Mouse (Mus musculus): Measurements from ENCODE around the gene Lactbl1. TPM values are rescaled to one million over a fixed set of nuclear protein-coding genes. Genes with fewer than 3 reads are reported as not detected.

Gene Lactbl1
- polyA plus RNA-seq, 3 experiments from 2014 or later = 0.16 TPM; not detected in 2

DNA sequence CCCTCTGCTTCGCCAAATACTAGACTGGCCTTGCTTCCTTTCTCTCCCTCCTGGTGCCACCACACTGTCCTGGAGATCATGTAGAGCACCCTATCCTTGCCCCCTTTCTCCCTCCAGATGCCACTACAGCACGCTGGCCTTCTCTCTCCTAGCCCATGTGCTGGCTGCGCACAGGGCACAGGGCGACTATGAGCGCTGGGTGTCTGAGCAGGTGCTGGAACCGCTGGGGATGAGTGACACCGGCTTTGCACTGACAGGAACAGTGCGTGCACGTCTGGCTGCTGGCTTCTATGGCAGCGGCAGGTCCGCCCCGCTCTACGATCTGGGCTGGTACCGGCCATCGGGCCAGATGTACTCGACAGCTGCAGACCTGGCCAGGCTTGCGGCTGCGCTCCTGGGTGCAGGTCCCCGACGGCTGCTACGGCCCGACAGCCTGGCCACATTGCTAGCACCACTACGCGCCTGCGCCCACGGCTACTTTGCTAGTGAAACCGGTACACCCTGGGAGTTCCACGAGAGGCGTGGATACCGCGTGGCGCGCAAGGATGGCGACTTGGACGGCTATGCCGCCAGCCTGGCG lies 14.7 kb downstream of the Lactbl1 start:
- no peak for ATAC-seq

DNA sequence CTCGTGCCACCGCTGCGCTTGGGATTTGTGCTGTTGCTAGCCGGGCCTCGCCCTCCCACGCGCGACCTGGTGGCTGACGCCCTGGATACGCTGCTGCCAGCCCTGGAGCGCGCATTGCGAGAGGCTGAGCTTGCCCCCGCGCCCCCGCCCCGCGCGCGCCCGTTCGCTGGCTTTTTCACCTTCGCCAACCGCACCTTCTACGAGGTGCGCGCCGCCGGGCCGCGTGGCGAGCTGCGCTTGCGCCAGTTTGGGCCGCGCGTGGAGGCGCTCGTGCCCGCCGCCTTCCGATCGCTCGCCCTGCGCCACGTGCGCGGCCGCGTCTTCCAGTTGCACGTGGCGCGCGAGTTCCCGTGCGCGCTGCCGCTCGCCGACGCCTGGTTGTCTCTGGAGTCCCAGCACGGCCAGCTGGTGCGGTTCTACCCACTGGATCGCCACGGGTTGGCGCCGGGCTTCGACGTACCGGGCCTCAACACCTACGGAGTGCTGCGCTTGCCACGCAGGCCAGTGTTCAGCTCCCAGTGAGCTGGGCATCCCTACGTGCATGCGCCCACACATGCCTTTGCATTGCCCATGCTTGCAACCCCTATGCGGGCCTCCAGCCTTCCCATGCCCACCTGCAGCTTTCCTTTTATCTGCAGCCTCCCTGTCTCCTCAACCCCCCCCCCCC lies 15.3 kb downstream of the Lactbl1 start:
- no peak for ATAC-seq

GRCm38 (mm10) chr4:136638230-136638750 lies 15.9 kb downstream of the Lactbl1 start:
- ATAC-seq = no peak

GRCm38 (mm10) chr4:136638890-136639289 lies 16.5 kb downstream of the Lactbl1 start:
- no peak for ATAC-seq

DNA sequence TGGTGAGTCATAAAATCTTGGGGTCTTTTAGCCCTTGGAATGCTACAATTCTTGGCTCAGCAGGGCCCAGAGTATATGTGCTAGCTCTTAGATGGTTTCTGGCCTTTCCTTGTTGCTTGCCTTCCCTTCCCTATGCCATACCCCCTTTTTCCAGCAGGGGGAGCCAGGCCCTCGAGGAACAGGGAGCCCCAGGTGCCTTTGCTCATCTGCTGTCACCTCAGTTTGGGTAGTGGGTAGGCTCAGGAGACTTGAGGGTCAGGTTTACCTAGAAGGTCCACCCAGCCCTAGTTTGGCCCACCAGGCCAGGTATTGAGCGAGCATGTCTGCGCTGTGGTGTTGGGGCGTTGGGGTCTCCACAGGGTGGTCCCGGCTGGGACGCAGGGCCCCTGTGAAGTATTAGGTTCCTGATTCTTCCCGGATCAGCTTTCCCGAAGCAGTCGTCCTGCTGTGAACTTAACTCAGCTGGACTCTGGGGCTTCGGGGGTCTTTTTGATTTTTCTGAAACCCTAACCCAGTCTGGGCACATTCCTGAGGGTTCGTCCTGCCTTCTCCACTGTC lies 26.6 kb downstream of the Lactbl1 start:
- no peak for ATAC-seq

- ATAC-seq = no peak
These were observed 27.2 kb downstream of the Lactbl1 start for GRCm38 (mm10) chr4:136649480-136650196.

DNA sequence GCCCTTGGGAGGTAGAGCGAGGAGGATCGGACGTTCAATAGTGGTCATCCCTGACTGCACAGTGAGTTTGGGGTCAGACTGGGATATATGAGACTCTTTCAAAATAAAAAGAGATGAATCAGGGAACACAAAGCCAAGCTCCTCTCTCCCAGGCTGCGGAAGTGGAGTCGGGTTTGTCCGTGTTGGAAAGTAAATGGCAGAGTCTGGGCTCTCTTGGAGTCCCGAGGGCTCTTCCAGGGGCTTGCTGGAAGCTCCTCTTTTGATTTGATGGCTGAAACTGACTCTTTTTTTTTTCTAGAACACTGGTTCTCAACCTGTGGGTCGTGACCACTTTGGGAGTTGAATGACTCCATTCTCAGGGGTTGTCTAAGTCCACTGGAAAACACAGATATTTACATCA lies 27.8 kb downstream of the Lactbl1 start:
- no peak for ATAC-seq

- no peak for ATAC-seq
These were observed 29.0 kb downstream of the Lactbl1 start for GRCm38 (mm10) chr4:136651357-136651811.

DNA sequence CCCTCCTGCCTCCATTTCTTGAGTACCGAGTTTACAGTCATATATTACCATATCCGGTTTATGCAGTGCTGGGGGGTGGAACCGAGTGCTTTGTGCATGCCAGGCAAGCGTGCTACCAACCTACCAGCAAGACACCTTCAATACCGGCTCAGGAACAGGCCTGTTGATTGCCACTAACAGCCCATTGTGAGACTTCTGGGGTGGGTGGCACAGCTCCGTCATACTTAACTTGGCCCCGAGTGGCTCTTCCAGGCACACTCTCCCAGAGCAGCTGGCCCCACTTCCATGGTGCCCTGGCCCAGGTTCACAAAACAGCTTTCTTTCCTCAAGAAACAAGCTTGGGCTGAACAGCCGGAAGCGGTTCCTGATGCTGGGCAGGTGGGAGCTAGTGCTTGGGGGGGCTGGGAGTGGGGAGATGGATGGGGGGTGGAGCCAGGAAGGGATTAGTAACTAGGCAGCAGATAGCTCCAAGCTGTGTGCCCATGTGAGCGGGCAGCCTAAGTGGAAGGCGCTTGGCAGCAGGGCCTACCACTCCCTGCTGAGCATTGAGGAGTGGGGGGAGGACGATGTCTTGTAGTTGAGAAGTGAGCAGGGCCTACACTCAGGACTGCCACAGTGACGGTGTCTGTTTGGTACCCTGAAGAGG lies 29.6 kb downstream of the Lactbl1 start:
- ATAC-seq = no peak

DNA sequence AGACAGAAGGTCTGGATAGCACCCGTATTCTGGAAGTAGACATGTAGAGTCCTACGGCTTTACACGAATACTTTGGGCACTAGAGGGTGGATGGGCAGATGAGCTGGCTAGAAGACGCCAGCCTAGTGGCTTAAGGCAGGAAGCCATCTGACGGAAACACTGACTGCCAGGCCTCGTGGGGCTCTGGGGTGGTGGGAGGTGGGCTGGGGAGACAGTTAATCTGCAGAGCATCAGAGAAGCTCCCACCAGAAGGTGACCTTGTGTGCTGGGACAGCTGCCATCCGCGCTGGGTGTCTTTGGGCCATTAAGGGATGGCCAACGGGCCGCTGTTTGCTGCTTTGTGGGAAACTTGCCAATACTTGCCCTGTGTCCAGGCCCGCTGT lies 30.1 kb downstream of the Lactbl1 start:
- no peak for ATAC-seq

GRCm38 (mm10) chr4:136653019-136653418 lies 30.6 kb downstream of the Lactbl1 start:
- ATAC-seq = no peak

DNA sequence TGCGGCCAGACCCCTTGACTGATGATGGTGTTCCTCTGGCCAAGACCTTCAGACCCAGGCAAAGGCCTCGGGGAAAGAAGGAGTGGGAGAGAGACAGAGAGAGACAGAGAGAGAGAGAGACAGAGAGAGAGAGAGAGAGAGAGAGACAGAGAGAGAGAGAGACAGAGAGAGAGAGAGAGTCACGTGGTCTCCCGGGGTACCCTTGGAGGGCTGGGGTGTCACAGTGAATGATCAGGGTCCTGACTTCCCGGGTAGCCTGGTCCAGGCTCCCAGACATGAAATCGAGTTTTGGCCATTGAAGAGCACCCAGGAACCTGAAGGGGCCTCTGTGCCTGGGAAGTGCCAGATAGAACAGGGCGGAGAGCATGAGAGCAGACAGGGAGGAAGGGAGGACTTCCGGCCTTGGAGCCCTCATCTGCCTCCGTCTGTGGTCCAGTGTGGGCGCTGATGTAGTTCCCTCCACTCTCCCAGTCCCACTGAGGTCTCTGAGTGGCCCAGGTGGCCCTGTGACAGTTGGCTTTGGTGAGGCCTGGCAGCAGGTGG lies 31.3 kb downstream of the Lactbl1 start:
- no peak for ATAC-seq

- no peak for ATAC-seq
These were observed 35.5 kb downstream of the Lactbl1 start for GRCm38 (mm10) chr4:136657914-136658313.

GRCm38 (mm10) chr4:136665068-136665467 lies 42.6 kb downstream of the Lactbl1 start:
- no peak for ATAC-seq

DNA sequence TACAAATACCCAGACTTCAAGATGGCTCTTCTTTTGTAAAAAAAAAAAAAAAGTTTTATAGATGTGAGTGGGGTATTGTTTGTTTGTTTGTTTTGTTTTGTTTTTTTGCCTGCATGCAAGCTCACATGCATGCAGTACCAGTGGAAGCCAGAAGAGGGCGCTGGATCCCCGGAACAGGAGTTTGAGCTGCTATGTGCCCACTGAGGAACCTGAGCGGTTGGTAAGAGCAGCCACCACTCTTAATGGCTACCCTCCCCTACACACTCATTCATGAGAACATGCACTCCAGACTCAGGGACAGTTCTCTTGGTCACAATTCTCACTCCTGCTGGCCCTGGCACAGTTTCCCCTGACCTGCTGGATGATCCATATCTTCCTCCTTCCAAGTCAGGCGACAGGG lies 43.6 kb downstream of the Lactbl1 start:
- no peak for ATAC-seq

GRCm38 (mm10) chr4:136667757-136668156 lies 45.3 kb downstream of the Lactbl1 start:
- ATAC-seq = no peak

GRCm38 (mm10) chr4:136672335-136673090 lies 50.1 kb downstream of the Lactbl1 start:
- no peak for ATAC-seq

DNA sequence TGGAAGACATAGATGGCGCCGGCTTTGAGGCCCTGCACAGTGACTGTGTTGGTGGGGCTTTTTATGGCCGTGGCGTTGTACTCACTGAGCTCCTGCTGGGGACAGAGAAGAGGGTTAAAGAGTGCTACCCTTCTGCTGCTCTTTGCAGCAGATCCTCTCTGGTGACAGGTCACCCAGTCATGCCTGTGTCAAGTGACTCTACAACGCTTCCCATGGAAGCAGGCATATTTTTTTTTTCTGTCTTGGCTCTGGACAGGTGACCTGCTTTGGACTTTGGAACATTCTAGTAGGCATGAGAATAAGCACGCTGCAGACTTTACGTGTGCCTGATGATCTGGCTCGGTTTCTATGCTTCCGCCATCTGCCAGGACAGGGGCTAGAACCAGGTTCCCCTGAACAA lies 53.0 kb downstream of the Lactbl1 start:
- no peak for ATAC-seq

- no peak for ATAC-seq
These were observed 56.1 kb downstream of the Lactbl1 start for GRCm38 (mm10) chr4:136678480-136678879.

GRCm38 (mm10) chr4:136679221-136679620 lies 56.8 kb downstream of the Lactbl1 start:
- no peak for ATAC-seq

GRCm38 (mm10) chr4:136680641-136681040 lies 58.2 kb downstream of the Lactbl1 start:
- no peak for ATAC-seq

DNA sequence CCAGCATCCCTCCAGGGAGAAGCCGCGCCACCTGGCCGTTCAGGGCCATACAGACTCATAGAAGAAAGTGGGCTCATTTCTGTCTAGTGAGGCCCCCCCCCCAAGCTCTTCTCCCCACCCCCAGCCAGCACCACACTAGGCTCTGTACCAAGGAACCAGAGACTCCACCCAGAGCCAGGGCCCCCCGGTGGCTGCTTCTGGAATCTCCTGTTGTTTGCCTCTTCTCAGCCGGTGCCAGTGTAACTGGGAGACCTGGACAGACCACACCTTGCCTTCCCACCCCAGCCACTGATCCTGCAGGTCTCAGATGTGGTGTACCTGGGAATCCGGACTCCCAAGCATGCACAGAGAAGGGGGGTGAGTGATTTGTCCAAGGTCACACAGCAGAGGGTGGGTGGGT lies 62.1 kb downstream of the Lactbl1 start:
- ATAC-seq = no peak

Data from inflammation-experienced regulatory T-cells, adult 6 months (primary cell).